Mouse (Mus musculus) T-cell, adult 66 days (primary cell): ENCODE measurements around the gene Prps2. TPM values are rescaled to one million over a fixed set of nuclear protein-coding genes. Genes with fewer than 3 reads are reported as not detected.

Experiments used
- total RNA-seq, 2 experiments: library from RNA; stranded (reverse); gene quantifications; 3 replicates in 1 of 2; 4 replicates in 1 of 2; pipeline ENCODE4 v1.2.4; 2023

Prps2 gene
- total RNA-seq: 10 to 100 TPM; 55.5 to 65.1 TPM

DNA sequence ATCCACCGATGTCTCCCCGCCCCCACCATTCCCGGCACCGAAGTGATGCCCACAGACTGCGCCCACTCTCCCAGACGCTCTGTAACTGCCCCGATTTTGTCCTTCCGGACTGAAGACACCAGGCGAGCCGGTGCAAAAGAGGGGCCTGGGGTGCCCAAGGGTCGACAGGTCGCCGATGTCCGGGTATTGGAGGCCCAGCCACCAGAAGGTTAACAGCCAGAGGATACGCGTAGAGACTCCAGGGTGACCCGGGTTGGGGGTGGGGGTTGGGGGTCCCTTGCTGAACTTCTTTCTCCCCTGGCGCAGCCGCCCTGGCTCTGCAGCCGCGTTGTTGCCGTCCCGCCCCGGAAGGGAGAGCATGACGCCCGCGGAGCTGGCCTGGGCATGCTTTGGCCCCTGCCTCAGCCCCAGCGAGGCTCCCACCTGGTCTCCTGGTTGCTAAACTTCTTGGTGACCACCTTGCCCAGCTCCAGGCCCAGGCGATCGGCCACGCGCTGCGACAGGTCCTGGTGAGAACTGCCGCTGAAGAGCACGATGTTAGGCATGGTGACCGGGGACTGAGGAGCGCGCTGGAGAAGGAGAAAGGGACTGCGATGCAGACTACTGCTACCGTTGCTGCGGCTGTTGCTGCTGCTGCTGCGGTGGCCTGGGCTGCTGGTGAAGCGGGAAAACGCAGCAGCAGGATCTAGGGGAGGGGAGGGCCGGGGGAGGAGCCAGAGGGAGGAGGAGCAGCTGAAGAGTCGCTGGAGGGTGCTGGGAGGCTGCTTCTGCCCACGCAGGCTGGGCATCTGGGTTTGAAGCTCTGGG, at the start of gene Prps2:
TSS of gene Prps2 (minus strand) at position 703 of the 807 bp plus-strand sequence.

DNA sequence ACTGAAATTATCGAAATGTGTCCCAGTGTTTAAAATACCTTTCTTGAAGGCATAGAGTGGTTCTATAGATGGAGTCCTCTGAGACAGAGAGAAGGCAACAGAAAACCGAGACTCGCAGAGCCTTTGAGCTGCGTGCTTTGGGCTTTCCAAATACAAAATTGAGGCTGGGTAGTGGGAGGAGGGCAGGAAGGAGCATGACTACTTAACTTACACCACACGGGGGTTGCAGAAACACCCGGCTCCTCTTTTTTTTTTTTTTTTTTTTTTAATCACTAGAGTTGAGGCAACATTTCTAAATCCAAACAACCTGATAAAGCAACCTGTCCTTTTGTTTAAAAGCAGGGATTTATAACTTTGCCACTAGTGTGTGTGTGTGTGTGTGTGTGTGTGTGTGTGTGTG, 52.1 kb downstream of the Prps2 start, which contains the start of gene Tlr7:
TSS of gene Tlr7 (minus strand) at position 160 of the 400 bp plus-strand sequence.

Other genes with a start within 250 kb of the Prps2 start
- gene Tmsb4x, start 173.4 kb downstream of the Prps2 start, total RNA-seq: 1,000 to 10,000 TPM; 4,013 to 4,038 TPM
- gene Tlr8, start 118.4 kb downstream of the Prps2 start, total RNA-seq: under 1 TPM; 0.18 to 0.23 TPM
- 1 to 10 TPM; 3.6 to 5.8 TPM for gene Tlr7, start 52.2 kb downstream of the Prps2 start, total RNA-seq